Mouse (Mus musculus) cerebellum, adult 2 months (tissue): ENCODE results near the gene Map1b.

Experiments
- CTCF ChIP-seq: fragments of 200-500 bp; IDR thresholded peaks from 2 replicates; pipeline ENCODE4 v1.5.1; 2011; ENCODE audit warnings: low read depth, mild to moderate bottlenecking, control low read depth, low read length, moderate library complexity, borderline replicate concordance; ENCODE audit not compliant: insufficient read depth
- POLR2A ChIP-seq: fragments of 200-500 bp; IDR thresholded peaks from 2 replicates; pipeline ENCODE4 v1.6.1; 2011; ENCODE audit warnings: low read length, control low read depth, borderline replicate concordance; ENCODE audit not compliant: insufficient read depth

DNA sequence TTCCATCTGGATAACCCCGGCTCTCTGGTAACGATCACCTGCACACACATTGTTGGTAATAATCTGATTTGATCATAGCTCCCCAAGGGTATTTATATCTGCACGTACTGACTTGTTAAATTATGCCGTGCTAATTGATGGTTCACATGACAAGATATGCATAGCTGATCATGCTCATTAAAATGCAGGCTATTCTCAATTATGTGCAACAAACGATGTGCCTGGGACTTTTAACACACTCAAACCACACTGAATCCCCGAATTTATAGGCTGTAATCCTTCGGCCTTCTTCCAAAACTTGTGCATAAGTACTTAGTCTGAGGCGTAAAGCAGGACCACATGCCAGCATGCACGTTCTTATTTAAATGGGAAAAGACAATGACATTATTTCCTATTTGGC is 16.6 kb downstream of the Map1b start:
- no peak for TF ChIP-seq CTCF
- no peak for TF ChIP-seq POLR2A
